Mouse (Mus musculus) 416B (cell line): ENCODE results near the gene Trim28.

ENCODE experiments used
- DNase-seq: peaks from one replicate; pipeline ENCODE4 v3.0.0; 2011; ENCODE audit warnings: low read depth

Trim28 gene

DNA sequence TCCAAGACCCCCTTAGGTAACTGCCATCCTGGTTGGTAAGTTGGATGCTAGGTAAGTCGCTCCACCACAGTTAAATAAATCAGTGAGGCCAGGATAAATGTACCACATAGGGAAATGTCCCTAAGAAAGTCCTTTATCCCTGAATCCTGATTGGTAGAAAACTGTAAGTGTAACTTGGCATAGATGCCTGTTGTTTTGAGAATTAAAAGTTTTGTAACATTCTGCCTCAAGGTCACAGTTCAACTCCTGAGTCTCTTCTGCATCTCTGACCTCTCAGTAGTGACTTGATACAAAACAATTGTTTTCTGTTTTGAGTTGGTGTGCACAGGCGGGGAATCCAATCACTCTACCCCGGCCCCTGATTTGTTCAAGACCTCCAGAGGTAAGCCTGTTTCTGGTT lies at the start of gene Trim28:
TSS of gene Trim28 (plus strand) at position 264 of the 400 bp plus-strand sequence.
- DNase-seq, result no peak

DNA sequence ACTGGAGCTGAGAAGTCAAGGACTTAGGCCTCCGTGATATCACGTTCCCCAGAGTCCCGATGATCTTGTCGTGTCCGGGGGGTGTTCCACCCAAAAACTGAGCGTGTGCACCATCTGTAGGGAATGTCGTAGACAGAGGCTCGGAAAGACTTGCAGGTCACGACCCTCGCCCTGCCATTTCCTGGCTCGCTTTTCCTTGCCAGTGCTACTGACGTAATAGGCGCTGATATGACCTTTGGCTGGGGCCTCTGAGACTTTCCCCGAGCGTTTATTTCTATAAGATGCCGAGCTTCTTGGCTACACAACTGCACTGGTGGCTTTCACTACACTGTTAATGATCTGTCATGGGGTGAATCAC lies 49.1 kb upstream of the Trim28 start:
- DNase-seq, result no peak

DNA sequence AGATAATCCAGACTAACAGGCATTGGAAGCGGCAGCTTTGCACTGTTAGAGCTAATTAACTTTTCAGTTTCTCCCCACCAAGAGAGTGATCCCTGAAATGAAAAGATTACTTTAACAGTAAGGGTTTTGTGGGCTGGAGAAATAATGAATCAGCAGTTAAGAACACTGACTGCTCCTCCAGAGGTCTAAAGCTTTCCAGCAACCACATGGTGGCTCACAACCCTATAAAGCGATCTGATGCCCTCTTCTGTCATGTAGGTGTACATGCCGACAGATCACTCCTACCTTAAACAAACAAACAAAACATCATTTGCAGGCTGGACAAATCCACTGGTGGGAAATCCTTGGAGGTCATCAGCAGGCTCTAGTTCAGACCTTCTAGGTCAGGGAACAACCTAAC lies 44.0 kb upstream of the Trim28 start:
- DNase-seq, result peak; percentile 85

DNA sequence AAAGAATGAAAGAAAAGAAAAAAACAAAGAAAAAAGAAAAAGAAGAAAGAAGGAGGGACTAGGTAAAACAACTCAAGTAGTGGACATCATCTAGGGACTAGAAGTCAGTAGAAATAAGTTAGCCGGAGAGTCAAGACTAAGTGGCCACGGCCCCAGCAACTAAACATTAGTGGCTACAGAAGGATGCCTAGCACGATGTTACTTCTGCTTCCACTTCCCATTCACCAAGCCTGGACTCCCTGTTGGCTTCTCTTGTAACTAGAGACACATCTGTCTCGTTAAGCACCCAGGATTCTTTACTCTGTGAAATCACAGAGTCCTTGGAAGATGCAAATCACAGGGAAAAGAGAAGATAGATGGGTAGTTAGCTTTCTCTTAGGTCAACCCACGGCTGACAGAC lies 41.4 kb upstream of the Trim28 start:
- DNase-seq, result peak; percentile 41

DNA sequence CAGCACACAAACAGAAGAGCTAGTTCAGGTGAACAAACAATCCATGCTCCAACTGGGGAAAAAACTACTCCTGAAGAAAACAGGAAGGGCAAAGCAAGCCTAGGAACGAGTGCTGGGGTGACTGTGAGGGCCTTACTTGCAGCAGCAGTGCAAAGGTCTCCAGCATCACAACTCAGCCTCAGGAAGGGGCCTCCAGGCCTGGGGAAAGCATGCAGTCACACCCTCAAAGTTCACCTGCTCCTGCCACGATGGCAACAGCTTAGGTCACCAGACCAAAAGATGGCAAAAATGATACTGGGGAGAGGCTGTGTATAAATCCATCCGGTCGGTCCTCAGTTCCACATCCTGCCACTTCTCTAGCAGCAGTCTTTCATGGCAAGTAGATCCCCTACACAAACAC lies 40.0 kb upstream of the Trim28 start:
- no peak for DNase-seq

DNA sequence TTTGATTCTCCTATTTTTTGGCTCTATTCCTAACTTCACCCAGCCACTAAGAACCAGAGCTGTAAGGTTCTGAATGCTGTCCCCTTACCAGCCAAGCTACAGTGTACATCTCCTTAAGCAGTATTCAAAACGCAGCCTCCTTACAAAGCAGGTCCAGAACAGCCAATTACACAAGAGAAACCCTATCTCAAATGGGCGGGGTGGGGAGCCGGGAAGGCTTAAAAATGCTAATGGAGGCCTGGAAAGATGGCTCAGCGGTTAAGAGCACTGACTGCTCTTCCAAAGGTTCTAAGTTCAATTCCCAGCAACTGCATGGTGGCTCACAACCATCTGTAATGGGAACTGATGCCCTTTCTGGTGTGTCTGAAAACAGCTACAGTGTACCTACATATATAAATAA lies 39.2 kb upstream of the Trim28 start:
- no peak for DNase-seq

DNA sequence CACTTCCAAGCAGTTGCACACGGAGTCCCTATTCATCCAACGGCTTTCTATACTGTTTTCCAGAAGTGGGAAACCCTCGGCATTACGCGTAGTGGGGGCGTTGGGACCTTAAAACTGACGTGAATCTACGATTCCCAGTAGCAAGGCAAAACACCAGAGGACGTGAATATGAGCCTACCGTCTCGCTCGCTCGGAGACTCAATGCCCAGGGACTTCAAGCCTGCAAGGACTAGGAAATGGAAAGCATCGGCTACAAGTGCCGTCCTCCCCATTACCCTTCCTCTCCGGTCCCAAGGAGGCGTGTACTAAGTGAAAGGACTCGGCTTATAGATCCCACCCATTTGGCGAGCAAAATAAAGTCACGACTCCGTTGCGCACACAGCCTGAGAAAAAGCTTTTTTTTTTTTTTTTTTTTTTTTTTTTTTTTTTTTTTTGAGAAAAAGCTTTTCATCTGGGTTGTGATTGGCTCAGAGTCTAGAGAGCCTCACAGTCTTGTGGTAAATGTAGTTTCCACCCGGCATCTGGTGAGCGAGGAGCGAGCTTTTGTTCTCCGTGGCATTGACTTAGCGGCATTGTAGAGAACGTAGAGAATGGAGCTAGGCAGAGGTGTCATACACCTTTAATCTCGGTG lies 37.3 kb upstream of the Trim28 start:
- peak; percentile 92 for DNase-seq

DNA sequence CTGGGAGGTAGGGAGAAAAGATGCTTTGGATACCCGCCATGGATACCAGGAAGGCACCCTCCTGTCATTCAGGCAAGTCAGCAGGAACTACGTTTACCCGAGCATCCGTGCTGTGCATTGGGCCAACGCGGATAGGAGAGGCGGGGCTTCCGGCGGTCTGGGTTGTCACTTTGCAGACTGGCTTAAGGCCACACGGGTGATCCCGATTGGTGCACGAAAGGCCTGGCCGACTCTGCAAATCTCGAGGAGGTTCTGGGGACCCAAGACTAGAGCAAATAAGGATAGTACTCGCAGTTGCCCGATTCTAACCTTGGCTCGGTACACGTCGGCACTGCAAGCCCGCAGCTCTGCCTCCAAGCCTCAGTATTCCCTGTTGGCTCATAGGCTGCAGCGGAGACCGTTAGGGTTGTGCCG lies 33.2 kb upstream of the Trim28 start, which contains the start of gene Zfp324:
TSS of gene Zfp324 (plus strand) at position 161 of the 414 bp plus-strand sequence.
- peak; percentile 94 for DNase-seq

DNA sequence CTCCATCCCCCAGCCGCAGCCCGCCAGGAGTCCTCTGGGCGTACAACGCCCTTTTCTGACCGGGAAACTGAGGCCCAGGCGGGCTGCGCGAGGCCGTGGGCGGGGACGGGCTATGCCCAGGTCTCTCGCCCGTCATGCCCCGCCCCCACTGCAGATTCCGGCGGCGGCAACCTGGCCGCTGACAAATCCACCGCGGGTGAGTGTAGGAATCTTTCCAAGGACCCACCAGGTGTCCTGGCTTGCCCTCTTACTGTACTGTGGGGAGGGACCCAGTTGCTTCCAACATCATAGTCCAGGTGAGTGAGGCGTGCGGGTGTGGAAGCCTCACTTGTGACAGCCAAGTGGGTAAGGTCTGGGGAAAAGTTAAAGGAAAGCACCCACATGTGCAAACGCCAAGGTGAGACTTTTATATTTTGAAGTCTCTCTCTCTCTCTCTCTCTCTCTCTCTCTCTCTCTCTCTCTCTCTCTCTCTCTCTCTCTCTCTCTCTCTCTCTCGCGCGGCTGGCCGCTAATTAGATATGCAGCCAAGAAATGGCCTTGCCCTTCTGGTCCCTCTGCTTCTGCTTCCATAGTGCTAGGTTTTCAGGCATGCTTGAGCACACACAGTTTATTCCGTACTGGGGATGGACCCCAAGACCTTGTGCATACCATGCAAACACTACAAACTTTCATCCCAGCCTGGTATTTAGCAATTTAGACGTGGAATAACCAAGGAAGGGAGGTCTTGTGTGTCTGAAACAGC lies 32.6 kb upstream of the Trim28 start:
- DNase-seq, result peak; percentile 55

DNA sequence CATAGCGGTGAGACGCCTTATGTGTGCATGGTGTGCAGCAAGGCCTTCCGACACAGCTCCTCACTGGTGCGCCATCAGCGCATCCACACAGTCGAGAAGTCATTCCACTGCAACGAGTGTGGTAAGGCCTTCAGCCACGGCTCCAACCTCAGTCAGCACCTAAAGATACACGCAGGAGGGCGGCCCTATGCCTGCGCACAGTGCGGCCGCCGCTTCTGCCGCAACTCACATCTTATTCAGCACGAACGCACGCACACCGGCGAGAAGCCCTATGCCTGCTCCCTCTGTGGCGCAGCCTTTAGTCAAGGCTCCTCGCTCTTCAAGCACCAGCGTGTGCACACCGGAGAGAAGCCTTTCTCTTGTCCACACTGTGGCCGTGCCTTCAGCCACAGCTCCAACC lies 28.0 kb upstream of the Trim28 start:
- no peak for DNase-seq

DNA sequence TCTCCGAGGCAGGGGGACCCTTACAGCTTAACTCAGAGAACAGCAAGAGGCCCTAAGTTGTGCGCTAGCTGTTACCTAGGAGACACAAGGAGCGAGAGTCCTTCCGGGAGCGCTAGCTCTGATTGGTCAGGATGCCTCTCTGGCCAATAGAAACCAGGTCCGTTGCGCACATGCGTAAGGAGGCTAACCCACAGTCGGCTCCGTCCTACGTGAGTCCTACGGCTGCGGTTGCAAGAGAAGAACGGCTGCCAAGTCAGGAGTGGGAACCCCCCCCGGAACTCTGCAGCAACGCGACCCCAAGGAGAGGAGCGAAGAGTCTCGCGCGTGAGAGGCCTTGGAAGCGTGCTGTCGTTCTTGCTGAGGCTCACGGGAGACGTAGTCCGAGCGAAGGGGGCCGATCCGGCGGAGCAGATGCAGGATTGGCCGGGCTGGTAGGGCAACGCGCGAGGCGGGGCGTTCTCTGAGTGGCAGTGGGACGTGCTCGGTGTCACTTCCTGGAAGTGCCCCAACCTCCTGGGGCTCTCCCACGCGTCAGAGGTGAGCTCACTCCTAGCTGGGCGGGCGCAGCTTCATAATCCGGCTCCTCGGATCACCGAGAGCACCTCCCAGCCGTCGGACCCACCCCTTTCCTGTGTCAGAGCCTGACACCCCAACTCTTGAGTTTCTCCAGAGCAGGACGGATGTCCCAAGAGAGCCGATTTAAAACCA lies 21.1 kb upstream of the Trim28 start, which contains the start of gene Zfp446:
TSS of gene Zfp446 (plus strand) at position 167 of the 708 bp plus-strand sequence.
- peak; percentile 97 for DNase-seq

DNA sequence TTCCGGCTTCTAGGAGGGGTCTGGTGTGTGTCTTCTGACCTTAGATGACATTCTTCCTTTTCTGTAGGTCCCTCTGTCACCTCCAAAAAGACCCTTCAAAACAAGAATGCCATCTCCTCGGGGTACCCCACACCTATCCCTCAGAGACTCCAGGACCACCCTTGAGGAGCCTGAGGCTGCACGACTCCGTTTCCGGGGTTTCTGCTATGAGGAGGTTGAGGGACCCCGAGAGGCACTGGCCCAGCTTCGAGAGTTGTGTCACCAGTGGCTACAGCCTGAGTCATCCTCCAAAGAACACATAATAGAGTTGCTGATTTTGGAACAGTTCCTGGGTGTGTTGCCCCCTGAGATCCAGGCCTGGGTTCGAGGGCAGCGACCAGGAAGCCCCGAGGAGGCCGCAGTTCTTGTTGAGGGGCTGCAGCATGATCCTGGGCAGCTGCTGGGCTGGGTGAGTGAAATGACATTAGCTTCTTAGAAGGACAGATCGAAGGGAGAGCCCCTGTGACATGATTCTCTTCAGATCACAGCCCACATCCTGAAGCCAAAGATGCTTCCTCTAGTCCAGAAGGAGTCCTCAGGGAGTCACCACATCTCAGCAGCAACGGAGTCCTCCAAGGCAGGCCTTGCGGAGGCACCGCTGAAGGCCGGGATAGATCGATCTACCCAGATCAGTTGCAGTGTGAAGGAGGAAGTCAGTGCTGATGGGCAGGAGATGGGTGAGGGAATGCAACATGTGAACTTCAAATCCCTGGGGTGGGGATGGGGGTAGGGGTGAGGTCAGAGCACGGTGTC lies 19.8 kb upstream of the Trim28 start:
- no peak for DNase-seq

DNA sequence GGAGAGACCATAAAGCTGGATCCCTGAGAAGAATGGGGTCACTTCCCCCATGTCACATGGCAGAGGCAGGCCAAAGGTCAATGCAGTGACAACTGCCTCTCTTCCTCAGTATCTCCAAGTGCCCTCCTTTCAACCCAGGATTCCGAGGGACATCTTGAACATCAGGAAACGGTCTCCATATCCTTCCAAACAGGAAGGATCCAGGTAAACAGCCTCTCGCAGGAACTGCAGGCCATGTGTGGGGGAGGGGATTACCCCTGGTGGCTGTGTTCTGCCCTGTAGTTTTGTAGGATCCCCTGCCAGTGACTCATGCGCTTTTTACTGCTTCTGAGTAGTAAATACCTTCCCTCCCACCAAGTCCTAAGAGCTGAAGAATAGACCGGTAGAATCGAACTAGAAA lies 19.1 kb upstream of the Trim28 start:
- no peak for DNase-seq

DNA sequence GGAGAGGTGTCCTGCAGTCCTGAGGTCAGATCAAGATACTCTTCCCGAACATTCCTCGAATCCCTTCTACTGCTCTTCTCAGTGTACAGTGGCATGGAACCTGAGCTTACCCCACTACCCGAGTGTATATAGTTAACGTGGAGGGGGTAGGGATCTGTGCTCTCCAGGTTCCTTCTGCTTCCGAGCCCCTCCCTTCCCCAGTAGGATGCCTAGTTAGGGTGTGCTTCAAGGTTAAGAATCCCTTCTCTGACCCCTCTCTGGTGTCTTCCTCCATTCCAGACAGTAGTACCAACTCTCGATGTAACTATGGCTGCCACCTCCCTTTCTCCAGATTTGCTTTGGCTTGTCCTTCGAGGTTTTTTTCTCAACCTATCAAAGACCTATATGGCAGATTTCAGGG lies 18.6 kb upstream of the Trim28 start:
- no peak for DNase-seq

DNA sequence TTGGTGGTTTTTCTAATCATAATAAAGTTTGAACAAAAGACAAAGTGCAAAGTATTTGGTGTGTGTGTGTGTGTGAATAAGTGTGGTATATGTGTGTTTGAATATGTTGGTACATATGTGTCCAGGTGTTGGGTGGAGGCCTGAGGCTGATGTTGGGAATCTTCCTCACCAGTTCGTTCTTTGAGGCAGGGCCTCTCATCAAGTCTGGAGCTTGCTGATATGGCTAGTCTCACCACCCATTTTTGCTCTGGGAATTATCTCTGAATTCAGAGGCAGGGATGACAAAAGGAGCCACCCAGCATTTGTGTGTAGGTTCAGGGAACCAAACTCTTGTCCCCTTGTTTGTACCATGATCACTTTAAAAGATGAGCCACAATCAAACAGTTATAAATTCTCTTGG lies 13.2 kb upstream of the Trim28 start:
- no peak for DNase-seq

DNA sequence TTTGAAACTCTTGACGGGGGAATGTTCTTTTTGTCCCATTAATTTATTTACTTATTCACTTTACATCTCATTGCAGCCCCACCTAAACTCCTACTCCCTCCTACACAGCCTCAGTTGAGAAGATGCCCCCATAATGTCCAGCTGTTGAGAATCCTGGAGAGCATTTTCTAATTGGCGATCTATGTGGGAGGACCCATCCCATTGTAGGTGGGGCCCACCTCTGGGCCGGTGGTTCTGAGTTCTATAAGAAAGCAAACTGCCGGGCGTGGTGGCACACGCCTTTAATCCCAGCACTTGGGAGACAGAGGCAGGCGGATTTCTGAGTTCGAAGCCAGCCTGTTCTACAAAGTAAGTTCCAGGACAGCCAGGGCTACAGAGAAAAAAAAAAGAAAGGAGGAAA lies 12.0 kb upstream of the Trim28 start:
- no peak for DNase-seq

DNA sequence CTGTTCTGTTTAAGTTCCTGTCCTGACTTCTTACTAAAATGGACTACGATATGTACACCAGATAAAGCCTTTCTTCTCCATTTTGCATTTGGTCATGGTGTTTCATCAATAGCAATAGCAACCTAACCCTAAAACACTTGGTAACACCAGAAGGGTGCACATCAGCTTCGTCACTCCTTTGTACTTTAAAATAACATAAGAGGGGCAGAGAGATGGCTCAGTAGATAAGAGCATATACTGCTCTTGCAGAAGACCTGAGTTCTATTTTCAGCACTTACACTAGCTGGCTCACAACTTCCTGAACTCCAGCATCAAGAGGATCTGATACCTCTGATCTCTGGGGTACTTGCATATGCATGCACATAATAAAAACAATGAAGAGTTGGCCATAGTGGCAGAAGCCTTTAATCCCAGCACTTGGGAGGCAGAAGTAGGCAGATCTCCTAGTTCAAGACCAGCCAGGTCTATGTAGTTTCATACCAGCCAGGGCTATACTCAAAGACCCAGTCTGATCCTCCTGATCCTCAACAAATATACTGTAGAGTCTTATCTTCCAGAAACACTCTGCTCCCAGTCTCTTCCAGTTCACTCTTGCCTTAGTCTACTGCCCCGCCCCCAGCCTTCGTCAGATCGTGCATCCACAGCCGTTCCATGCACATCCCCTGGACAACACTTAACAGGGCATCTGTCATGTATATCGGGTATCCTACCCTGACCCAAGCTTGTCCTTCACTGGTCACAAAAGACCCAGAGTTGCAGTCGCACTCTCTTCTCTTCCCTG lies 11.3 kb upstream of the Trim28 start:
- no peak for DNase-seq

DNA sequence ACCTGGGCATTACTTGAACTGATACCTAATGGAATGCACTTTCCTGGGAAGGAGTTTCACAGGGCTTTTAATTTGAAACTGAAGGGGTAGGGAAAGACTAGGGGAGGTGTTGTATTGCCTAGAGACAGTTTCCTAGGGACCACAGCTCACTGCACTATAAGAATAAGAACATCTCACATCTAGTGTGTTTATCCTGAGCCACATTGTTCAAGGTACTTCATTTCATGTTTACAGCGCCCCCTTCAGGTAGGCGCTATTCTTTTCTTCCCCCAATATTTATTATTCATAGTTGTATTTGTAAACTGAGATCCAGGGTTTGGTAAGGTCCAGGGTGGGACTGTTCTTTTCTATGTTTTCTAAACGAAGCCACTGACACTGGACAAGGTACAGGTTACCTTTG lies 6.7 kb upstream of the Trim28 start:
- peak; percentile 71 for DNase-seq

DNA sequence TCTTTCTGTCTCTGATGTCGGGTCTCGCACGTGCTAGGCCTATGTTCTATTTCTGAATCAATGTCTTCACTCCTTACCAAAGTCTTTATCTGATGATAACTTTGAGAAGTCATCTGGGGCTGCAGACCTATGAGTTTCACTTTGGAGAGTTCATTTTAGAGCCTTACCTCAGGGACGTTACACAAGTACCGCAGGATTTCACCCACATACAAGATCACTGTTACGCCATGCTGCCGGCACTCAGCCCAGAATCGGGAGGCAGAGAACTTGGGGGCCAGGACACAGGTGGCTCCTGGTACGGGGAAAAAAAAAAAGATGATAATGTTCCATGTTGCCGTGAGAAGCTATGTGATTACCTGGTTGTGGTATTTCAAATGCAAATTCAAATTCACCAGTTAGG lies 5.8 kb upstream of the Trim28 start:
- DNase-seq, result no peak

DNA sequence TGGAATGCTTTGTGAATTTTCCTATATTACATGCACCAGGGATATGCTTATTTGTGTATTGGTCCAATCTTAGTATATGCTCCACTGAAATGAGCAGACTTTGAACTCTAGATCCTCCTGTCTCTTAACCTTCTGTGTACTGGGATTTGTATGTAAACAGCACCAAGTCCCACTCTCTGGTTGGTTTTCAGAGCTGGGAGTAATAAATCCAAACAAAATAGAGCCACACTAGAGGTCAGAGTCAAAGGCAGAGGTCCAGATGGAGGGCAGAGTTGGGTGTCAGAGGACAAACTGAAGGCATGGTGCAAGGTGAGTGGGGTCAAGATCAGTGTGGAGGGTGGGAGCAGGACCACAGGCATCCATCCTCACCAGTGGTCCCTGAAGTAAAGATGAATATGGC lies 3.1 kb upstream of the Trim28 start:
- no peak for DNase-seq

DNA sequence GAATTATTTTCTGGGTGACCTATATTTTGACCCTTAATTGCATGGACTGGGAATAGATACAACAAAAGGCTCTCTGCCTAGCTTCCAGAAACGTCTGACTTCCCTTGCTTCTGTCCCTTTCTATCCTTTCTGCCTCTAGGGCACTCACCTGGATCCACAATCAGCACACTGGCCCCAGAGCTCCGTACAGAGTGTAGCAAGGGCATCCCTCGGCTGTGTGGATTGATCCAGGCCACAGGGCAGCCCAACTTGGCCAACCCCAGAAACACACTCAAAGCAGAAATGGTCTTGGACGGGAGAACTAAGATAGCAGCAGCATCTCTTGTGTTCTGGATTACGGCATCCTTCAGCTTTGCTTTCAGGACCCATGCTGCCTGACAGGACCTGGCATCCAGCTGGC lies 1.7 kb upstream of the Trim28 start:
- no peak for DNase-seq

DNA sequence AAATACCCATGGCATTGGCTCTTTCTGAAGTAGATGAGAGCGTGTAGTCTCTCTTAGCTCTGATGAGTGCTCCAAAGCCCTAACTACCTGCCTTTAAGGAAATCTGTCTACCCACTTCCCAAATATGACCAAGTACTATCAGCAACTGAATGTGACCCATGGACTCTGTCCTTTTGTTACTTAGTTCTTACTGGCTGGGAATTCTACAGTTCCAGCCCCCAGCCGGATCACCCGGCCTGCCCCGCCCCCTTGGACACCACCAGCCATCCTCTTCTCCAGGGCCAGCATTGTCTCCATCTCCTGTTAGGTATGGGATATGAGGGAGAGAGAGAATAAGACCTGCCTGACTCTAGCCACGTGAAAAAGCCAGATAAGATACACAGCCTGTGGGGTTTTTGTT lies 861 bp upstream of the Trim28 start, which contains the start of gene Slc27a5:
TSS of gene Slc27a5 (minus strand) at position 140 of the 400 bp plus-strand sequence.
- no peak for DNase-seq
